17 mouse cellular contexts compared by ENCODE assay signal in genomic region chr2:68796011-68796775, GRCm38 (mm10).
DNase-seq lines count a peak whose midpoint lies in the region; ATAC-seq and TF ChIP-seq lines count a peak whose summit lies in the region.
"Had no signal": no experiment of that assay in that cellular context is flagged by ENCODE, and none has a peak within 500 bp of the region (broad histone marks: within the 10 kb centered on the region; RNA-seq: fewer than 3 reads in every experiment).

No protein-coding gene starts in this region.

- H3K4me2 ChIP-seq in liver, embryonic 12.5 days = no peak overlapping the region
- H3K4me2 ChIP-seq: embryonic facial prominence, embryonic 13.5 days; forebrain, embryonic 12.5 days; heart, embryonic 13.5 days had no signal

- no peak for TF ChIP-seq POLR2A in liver, adult 2 months (IDR thresholded peaks at IDR 0.05; ENCODE audit: extremely low read depth, insufficient read depth, low read length)

- peak overlapping the region; percentile 49 for H3K27ac ChIP-seq in liver, adult 2 months (replicated peaks; ENCODE audit: insufficient read depth, low read depth, low read length)
- H3K27ac ChIP-seq in liver, embryonic 12.5 days = no peak overlapping the region
- H3K27ac ChIP-seq: embryonic facial prominence, embryonic 13.5 days; forebrain, embryonic 12.5 days; heart, embryonic 13.5 days; hindbrain, embryonic 10.5 days had no signal

- ATAC-seq in liver, embryonic 12.5 days = no peak
- peak; percentile 71 for ATAC-seq in Patski
- peak; percentile 40 to 74; a peak in 2 of 4 replicates for ATAC-seq in hematopoietic stem cell, adult 5-6 weeks (replicated peaks in 1 of 2; ENCODE audit: insufficient read depth in 1 of 2, low FRiP score in 2 of 2, low TSS enrichment in 1 of 2, low read depth in 1 of 2, poor library complexity in 2 of 2, severe bottlenecking in 2 of 2)
- ATAC-seq in megakaryocyte progenitor cell, adult 5-6 weeks (replicated peaks; ENCODE audit: poor library complexity) = peak; percentile 85
- ATAC-seq: inflammation-experienced regulatory T-cells, adult 6 months had no signal

- DNase-seq in liver, adult 2 months (ENCODE audit: extremely low read depth, low read depth, low spot score) = peak; percentile 99
- no peak for DNase-seq in Patski (ENCODE audit: low read depth, low spot score)
- DNase-seq in kidney, postnatal 10 days = no peak
- no peak for DNase-seq in ovary, postnatal 36 days (ENCODE audit: low spot score)
- DNase-seq: cerebellum, postnatal 36 days; gastrocnemius, postnatal 14 days; kidney, postnatal 14 days; left cerebral cortex, postnatal 4 days had no signal

- no peaks in the 10 kb centered on the region for H3K36me3 ChIP-seq in liver, adult 2 months (ENCODE audit: control insufficient read depth, insufficient read depth, low read length)
- no peaks in the 10 kb centered on the region for H3K36me3 ChIP-seq in liver, embryonic 12.5 days
- H3K36me3 ChIP-seq: embryonic facial prominence, embryonic 13.5 days; forebrain, embryonic 12.5 days; heart, embryonic 13.5 days; hindbrain, embryonic 10.5 days had no signal

- WGBS in liver, adult 2 months = 6% methylated on average over 10 of the region's 10 CpGs
- WGBS in liver, embryonic 12.5 days (ENCODE audit: insufficient replicate concordance) = 56% methylated on average over 10 of the region's 10 CpGs

- H3K79me2 ChIP-seq in liver, adult 2 months (ENCODE audit: control insufficient read depth, insufficient read depth, low read length) = no peaks in the 10 kb centered on the region

- no peak overlapping the region for H3K4me3 ChIP-seq in liver, adult 2 months (ENCODE audit: insufficient read depth, low read depth, low read length)
- H3K4me3 ChIP-seq in liver, embryonic 12.5 days = no peak overlapping the region
- H3K4me3 ChIP-seq: embryonic facial prominence, embryonic 13.5 days; forebrain, embryonic 12.5 days; heart, embryonic 13.5 days; hindbrain, embryonic 10.5 days had no signal

- H3K9me3 ChIP-seq in liver, embryonic 12.5 days (replicated peaks) = no peaks in the 10 kb centered on the region
- H3K9me3 ChIP-seq: embryonic facial prominence, embryonic 13.5 days; forebrain, embryonic 12.5 days; heart, embryonic 13.5 days; hindbrain, embryonic 10.5 days had no signal

- H3K9ac ChIP-seq in liver, adult 2 months (ENCODE audit: low read depth, low read length) = no peak overlapping the region
- no peak overlapping the region for H3K9ac ChIP-seq in liver, embryonic 12.5 days
- H3K9ac ChIP-seq: embryonic facial prominence, embryonic 13.5 days; forebrain, embryonic 12.5 days; heart, embryonic 13.5 days had no signal

- no peak for TF ChIP-seq CTCF in liver, adult 2 months (IDR thresholded peaks at IDR 0.05; ENCODE audit: low read depth, low read length)
- TF ChIP-seq CTCF in Patski (IDR thresholded peaks at IDR 0.05) = no peak

- in situ Hi-C loops in Patski (cut with MboI; ENCODE audit: low pct_unique_long_range_greater_than_20kb) = no loop called here

- peaks cover 7% of the 10 kb centered on the region for H3K4me1 ChIP-seq in liver, adult 2 months (ENCODE audit: control insufficient read depth, insufficient read depth, low read length)
- no peaks in the 10 kb centered on the region for H3K4me1 ChIP-seq in liver, embryonic 12.5 days

- POLR2A ChIA-PET in Patski (lab: Charles Lee) = no interaction called here

- CTCF ChIA-PET in Patski (lab: Charles Lee) = no interaction called here

- H3K27me3 ChIP-seq in liver, adult 2 months (ENCODE audit: control insufficient read depth, insufficient read depth, low read length) = no peaks in the 10 kb centered on the region
- H3K27me3 ChIP-seq in liver, embryonic 12.5 days (replicated peaks) = no peaks in the 10 kb centered on the region
- H3K27me3 ChIP-seq in Patski = no peaks in the 10 kb centered on the region
- H3K27me3 ChIP-seq: CH12.LX; embryonic facial prominence, embryonic 13.5 days; forebrain, embryonic 12.5 days; heart, embryonic 13.5 days had no signal
